Mouse (Mus musculus): ENCODE measurements around the gene Atp5g1.
"Not testable (repeated sequence)": the region's sequence is repeated elsewhere in the genome, so short reads cannot be mapped to it uniquely, and the experiment has no call there.

Atp5g1 gene

DNA sequence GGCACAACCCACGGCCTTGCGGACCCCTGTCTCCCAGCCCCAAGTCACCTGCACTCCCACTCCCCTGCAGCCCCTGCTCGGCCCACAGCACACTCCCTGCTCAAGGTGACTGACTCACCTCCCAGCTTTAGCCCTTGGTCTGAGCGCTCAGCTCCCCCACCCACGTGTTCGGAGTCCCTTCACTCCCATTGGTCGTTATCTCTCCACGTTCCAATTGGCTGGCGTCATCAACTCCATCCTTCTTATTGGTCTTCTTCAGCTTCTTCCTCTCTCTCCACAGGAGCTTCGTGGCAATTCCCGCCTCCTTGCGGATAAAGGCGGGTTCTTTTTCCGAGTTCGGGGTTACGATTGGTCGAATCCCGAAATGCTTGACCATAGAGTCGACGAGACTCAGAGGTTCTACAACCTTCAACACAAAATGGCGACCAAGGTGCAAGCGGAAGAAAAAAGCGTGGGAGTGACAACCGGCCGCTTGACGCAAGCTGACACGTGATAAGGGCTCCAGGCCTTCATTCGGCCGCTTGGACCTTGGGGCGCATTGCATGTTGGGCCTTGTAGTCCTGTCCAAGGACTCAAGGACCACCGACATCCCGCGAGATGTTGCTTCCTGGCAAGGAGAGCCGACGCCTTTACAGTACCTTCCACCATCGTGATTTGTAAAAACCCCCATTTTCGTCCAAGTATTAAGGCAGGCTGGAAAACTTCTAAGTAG, at the start of gene Atp5g1:
Gene Atp5g1 (minus strand): TSS at position 162 of the 712 bp plus-strand sequence.
- DNase-seq (ENCODE audit: low read depth) = peak; percentile 99

DNA sequence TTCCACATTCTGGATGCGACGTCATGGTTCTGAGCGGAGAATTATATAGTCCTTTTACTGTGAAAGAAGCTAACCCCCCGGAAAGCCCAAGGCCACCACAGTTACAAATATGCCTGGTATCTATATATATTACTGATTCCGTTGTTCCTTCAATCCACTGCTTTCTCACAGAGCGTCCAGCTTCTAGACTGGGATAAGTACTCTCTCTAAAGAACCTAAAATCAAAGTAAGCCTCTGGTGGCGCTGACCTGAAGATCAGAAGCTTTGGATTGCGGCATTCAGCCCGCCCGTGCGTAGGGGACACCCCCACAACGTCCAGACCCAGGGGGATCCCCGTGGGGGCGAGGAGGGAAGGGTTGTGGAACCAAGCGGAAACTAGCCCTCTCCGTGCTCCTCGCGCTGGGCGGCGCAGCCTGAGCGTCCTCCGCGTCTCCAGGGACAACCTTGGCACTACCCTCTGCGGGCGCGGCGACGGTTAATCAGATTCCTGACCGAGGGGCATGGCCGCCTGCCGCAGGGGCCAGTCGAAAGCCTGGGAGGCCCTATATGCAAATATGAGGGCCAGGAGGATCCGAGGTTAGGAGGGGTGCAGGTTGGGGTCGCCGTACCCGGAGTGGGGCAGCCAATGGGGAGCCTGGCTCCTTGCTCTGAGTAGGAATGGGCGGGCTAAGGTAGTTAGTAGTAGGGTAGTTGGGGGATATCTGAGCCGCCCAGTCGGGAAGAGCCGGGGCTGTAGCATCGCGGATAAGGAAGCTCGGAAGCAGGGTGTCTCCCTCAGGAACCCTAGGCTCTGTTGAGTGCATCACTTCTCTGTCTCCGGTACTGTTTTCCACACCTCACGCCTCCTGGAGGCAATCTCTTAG, 48.8 kb upstream of the Atp5g1 start:
- DNase-seq (ENCODE audit: low read depth) = peak; percentile 11

DNA sequence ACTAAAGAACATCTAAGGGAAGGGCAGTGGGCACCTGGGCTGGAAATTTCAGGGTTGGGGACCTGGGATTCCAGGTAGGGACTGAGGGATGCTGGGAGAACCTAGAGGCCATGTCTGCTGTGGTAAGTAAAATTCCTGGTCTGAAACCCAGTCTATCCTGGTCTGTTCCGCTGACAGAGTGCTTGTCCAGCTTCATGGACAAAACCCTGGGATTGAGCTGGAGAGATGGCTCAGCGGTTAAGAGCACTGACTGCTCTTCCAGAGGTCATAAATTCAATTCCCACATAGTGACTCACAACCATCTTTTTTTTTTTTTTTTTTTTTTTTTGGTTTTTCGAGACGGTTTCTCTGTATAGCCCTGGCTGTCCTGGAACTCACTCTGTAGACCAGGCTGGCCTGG, 47.3 kb upstream of the Atp5g1 start:
- not testable (repeated sequence) for DNase-seq (ENCODE audit: low read depth)

DNA sequence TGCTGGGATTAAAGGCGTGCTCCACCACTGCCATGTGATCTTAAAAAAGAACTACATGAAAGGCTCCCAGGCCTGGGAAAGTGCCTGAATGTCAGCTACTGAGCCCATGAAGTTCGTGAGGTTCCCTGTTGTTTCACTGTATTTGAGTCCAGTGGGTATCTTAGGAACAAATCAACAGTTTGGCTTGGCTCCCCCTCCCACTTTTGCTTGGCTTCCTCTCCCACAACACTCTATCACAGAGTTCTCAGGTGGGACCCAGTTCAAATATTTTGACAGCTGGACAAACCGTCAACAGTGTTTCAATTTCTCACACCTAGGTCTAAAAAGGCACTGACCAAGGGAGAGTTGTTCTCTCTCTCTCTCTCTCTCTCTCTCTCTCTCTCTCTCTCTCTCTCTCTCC, 43.9 kb upstream of the Atp5g1 start:
- no peak for DNase-seq (ENCODE audit: low read depth)

DNA sequence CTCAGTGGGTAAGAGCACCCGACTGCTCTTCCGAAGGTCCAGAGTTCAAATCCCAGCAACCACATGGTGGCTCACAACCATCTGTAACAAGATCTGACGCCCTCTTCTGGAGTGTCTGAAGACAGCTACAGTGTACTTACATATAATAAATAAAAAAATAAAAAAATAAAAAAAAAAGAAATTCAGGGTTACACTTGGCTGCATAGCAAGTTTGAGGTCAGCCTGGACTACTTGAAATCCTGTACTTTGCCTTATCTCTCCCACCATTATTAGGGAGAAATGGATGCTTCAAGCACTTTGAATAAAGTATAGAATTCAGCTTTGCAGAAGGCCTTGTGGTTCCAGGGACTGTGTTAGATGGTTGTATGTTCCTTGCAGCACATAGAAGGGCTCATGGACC, 41.5 kb upstream of the Atp5g1 start:
- not testable (repeated sequence) for DNase-seq (ENCODE audit: low read depth)

DNA sequence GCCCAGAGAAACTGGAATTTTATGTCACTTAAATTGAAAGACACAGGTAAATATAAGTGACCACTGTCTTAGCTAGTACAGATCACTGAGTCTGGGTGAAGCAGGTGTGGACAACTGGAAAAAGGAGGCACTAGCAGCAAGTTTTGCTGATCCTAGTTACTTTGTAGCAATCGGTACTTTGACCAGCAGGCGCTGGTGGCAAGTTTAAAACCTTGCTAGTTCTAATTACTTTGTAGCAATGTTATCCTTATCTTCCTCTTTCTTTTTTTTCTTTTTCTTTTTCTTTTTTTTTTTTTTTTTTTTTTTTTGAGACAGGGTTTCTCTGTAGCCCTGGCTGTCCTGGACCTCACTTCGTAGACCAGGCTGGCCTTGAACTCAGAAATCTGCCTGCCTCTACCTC, 40.6 kb upstream of the Atp5g1 start:
- no peak for DNase-seq (ENCODE audit: low read depth)

DNA sequence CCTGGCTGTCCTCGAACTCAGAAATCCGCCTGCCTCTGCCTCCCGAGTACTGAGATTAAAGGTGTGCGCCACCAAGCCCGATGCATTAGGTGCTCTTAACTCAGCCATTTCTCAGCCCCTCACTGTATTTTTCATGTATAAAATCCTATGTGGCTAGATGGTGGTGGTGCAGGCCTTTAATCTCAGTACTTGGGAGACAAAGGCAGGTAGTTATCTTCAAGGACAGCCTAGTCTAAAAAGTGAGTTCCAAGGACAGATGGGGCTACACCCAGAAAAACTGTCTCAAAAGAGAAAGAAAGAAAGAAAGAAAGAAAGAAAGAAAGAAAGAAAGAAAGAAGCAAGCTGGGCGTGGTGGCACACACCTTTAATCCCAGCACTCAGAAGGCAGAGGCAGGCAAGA, 39.9 kb upstream of the Atp5g1 start:
- no peak for DNase-seq (ENCODE audit: low read depth)

DNA sequence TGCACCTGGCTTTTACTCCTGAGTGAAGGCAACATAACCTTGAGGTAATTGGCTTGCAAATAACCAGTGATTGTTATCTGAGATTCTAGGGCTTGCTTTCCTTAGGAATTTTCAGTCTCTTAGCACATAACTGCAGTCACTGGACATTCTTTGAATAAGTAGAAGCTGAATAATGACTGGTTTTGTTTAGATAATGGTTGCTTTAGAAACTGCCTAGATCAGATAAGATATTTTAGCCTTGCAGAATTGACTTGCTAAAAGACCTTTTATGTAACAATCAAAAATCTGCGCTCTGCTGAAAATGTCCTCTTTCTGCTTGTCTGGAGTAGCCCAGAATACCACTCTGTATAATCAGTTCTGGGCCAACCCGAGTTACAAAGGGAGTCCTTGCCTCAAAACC, 38.6 kb upstream of the Atp5g1 start:
- no peak for DNase-seq (ENCODE audit: low read depth)

DNA sequence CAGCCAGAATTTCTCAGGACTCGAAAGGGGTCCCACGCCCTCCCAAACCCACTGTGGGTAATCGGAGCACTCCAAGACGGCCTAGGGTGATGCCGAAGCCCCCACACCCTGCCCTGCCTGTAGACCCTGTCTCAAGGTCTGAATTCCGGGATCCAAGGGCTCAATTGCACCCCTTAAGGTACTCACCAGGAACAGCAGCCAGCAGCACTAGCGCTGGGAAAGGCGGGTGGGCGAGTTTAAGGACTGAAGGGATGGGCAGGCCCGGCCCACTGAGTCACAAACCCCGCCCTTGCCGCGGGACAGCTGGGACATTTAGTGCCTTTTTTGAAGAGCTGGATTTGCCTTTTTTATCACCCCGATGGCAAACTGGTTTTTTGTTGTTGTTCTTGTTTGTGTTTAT, 36.3 kb upstream of the Atp5g1 start, which contains the start of gene Calcoco2:
Gene Calcoco2 (minus strand): TSS at position 214 of the 400 bp plus-strand sequence.
- DNase-seq (ENCODE audit: low read depth) = no peak

DNA sequence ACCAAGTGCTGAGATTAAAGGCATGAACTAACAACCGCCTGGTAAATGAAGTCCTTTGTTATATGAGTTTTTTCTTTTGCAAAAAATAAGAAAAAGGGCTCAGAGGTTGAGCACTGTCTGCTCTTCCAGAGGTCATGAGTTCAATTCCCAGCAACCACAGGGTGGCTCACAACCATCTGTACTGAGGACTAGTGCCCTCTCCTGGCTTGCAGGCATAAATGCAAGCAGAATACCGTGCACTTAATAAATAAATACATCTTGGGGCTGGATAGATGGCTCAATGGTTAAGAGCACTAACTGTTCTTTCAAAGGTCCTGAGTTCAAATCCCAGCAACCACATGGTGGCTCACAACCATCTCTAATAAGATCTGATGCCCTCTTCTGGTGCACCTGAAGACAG, 35.5 kb upstream of the Atp5g1 start:
- peak; percentile 35 for DNase-seq (ENCODE audit: low read depth)

DNA sequence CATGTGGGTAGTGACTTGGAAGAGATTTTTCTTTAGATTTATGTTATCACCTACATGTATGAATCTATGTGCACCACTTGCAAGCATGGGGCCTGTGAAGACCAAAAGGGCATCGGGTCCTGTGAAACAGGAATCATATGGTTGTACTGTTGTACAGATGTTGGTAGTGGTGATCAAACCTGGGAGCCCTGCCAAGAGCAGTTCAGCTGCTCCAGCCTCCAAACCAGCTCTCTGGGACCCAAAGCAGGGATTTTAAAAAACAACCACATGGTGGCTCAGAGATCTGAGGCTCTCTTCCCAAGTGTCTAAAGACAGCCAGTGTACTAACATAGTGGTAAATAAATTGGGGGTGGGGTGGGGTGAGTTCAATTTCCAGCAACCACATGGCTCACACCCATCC, 32.9 kb upstream of the Atp5g1 start:
- DNase-seq (ENCODE audit: low read depth) = no peak

DNA sequence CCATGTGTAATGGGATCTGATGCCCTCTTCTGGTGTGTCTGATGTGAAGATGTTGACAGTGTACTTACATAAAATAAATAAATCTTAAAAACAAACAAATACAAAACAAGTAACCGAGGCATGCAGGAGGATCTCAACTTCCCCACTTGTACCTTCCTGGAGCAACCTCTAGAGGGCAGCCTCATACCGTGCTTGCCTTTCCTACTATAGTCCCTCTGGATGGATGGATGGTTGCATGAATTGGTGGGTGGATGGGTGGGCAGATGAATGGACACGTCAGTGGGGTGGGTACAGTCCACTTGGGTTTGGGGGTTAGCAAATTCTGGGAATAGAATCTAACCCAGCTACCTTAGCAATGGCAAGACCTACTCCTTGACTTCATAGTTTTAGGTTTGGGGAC, 17.9 kb upstream of the Atp5g1 start:
- DNase-seq (ENCODE audit: low read depth) = peak; percentile 73

DNA sequence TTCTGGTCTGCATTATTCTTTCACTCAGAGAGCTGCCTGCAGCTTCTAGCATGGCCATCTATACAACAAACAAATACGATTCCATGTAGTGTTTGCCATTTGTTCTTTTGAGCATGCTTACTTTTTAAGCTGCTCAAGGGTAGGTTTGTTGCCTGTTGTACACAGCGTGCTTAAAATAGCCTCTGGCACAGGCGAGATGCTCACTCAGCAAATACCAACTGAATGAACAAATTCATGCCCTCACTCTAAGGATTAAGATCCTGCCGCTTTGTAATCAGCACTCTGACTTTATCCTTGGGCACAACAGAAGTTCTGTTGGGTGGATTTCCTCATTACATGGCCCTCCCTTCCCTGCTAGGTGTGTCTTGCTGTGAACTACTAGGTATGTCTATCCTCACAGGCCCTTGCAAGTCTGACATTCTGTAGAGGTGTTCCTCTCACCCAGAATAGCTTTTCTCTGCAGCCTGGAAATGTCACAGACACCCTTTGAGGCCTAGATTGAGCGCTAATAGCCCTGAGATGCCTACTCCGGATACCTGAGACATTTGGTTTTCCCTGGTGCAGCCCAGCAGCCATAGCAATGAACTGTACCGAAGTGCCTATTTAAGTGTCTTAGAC, 17.3 kb upstream of the Atp5g1 start:
- DNase-seq (ENCODE audit: low read depth) = peak; percentile 27

DNA sequence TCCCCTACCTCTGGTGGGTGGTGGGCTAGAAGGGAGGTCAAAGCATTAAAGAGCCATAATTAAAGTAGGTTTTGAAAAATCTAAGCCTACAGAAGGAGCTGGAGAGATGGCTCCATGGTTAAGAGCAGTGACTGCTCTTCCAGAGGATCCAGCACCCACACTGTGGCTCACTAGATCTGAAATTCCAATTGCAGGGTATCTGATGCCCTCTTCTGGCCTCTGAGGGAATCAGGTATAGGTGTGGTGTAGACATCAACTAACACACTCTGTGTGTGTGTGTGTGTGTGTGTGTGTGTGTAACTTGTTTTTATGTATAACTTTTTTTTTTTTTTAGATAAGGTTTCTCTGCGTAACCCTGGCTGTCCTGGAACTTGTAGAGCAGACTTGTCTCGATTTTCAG, 15.6 kb upstream of the Atp5g1 start:
- DNase-seq (ENCODE audit: low read depth) = peak; percentile 50

DNA sequence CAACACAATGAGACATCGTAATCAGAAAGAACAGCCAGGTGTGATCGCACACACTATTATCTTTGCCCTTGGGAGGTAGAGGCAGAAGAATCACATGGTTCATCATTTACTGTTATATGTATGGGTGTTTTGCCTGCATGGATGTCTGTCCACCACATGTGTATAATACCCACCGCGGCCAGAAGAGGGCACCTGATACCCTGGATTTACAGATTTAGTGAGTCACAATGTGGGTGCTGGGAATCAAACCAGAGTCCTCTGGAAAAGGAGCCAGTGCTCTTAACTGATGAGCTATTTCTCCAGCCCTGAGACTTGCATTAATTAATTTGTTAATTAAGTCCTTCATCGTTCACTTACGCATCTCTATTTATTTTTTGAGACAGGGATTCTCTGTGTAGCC, 12.5 kb upstream of the Atp5g1 start:
- DNase-seq (ENCODE audit: low read depth) = no peak

DNA sequence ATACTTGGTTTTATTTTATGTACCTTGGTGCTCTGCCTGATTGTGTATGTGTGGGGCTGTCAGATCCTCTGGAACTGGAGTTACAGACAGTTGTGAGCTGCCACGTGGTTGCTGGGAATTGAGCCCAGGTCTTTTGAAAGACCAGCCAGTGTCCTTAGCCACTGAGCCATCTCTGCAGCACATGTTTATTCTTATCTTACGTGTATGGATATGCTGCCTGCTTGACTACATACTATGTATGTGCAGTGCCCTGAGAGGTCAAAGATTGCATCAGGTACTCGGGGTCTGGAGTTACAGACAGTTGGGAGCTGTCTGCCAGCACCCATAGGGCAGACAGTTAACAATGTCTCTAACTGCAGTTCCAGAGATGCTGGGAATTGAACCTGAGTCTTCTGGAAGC, 7.2 kb upstream of the Atp5g1 start:
- DNase-seq (ENCODE audit: low read depth) = no peak

DNA sequence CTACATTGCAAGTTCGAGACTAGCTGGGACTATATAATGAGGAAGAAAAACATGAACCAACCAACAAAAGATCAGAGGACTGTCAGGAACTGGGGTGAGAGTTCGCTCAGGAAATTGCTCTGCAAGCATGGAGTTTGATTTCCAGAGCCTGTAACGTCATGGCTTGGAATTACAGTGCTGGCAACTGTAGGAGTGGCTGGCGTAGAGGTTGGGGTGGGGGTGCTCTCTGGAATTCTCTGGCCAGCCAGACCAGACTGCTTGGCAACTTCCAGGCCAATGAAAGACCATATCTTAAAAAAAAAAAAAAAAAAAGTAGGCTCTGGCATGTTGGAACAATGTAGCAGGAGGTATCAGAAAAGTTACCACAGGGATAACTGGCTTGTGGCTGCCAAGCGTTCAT, 5.3 kb upstream of the Atp5g1 start:
- DNase-seq (ENCODE audit: low read depth) = no peak

DNA sequence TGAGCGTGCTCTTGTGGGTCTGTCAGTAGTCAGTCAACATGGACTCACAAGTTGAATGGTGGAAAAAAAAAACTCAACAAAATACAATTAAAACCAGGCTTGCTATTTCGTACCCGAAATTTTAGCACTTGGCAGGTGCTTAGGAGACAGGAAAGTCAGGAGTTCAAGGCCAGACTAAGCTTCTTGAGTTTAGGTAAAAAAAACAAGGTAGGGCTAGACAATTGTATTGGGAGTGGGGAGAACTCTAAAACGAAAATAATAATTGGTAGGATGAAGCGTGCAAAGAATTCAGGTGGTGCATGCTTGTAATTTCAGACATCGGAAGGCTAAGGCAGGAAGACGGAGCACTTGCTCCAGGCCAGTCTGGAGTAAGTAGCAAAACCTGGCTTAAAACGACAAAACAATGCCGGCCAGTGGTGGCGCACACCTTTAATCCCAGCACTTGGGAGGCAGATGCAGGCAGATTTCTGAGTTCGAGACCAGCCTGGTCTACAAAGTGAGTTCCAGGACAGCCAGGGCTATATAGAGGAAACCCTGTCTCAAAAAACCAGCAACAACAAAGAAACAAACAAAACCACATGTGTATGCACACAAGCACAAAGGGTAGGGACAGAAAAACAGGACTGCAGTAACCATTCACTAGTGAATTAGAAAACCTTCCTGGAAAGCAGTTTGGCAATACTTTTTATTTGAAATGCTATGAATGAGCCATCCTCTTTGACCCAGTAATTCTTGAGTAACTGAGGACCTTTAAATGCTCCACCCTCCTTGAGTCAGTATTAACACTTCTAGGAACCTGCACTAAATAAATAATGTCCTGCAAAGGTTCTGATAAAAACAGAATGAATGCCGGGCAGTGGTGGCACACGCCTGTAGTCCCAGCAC, 993 bp upstream of the Atp5g1 start:
- DNase-seq (ENCODE audit: low read depth) = no peak

DNA sequence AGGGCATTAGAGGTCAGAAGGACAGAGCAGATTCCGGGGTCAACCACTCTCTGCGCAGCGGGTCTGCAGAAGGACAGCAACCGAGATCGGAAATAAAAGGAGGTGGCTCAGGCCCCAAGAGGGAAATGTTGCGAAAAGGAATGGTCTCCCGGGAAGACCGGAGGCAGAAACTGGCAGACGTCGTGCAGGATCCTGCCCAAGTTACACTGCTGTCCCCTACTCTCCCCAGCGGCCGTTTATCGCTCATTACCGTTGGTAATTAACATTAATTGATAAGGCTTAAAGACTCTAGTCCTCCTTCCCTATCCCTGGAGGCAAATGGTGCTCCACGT, 327 bp downstream of the Atp5g1 start:
- DNase-seq (ENCODE audit: low read depth) = no peak

DNA sequence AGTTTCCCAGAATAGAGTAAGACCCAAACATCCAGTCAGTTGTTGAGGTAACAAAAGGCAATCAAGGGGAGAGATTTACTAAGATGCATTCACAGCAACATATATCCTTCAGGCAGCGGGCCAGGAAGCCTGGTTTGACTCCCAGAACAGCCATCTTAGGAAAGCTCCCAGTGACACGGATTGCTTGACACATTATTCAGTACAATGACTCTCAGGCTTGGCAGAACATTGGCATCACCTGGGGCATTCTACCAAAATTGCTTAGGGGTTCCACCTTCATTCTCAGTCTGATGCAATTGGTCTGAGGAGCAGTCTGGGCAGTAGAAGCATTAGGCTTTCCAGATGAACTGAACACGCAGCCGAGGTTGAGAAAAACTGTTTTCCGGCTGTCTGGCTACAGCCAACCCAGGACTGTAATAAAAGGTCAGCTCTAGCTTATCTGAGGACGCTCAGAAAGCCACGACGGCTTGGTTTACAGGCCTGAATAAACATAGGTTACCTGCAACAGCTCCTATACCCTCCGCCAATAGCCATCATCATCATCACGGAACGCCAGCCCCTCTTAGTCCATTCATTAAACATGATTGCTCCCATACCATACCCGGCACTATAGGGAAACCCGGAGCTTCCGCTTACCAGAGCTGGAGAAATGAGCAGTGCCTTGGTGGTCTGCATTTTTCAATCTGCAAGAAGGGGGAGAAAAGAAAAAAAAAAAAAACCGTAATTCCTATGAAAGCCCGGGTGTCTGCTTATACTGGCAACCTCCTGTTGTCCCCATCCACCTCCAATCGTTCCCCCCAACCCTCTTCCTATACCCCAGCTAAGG, 906 bp downstream of the Atp5g1 start:
- DNase-seq (ENCODE audit: low read depth) = no peak

DNA sequence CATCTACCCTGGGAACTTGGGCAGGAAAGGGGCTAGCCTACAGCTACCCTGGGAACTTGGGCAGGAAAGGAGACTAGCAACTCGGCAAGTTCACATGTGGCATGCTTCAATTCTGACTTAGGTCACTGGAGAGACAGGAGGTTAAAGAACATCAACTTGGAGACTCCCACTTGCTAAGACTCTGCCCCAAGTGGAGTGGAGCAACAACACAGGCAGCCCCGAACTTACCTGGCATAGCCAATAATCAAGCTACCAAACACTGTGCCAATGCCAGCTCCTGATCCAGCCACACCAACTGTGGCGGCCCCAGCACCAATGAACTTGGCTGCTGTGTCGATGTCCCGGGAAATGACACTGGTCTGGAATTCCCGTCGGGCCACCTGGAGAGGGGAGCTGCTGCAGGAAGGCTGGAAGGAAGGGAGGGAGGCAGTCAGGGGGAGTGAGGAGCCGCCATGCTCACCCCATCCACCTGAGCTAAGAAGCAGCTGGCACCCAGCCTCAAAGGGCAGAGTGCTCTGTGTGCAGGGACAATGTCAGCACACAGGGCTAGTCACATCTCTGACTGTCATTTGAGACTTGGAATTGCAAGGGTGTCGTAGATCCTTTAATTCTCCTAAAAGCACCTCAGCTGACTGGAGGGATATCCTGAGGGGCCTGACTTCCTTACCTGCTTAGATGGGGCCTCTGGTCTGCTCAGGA, 2.0 kb downstream of the Atp5g1 start:
- DNase-seq (ENCODE audit: low read depth) = no peak

Measured in induced T-regulatory cell, adult 2 months (primary cell).